Mouse (Mus musculus): ENCODE measurements at regions not wholly inside any gene's neighbourhood (a gene's known extent, or its start where the extent isn't known, plus 50 kb on each side); places are given as distances from the start of the nearest gene placed in this dataset.
A peak's percentile ranks its signal among the peaks of the same experiment; 100 is the strongest.

DNA sequence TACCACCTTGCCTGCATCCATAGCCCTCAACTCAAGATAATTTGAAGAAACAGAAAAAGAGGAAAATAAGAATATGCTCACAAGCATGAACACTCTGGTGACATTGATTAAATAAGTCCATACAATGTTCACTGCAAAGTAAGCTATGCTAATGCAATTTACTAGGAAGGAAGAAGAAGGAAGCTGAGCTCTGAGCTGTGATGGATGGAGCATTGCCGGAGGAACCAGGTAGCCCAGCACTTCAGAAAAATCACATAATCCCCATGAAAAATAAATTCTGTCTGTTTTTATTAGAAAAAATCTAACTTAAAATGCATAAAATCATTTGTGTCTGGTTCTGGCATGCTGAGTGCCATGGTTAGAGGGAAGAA lies 105.4 kb upstream of the Adgrl4 start:
- no peak for ATAC-seq (replicated peaks; ENCODE audit: low read depth, poor library complexity, severe bottlenecking)

DNA sequence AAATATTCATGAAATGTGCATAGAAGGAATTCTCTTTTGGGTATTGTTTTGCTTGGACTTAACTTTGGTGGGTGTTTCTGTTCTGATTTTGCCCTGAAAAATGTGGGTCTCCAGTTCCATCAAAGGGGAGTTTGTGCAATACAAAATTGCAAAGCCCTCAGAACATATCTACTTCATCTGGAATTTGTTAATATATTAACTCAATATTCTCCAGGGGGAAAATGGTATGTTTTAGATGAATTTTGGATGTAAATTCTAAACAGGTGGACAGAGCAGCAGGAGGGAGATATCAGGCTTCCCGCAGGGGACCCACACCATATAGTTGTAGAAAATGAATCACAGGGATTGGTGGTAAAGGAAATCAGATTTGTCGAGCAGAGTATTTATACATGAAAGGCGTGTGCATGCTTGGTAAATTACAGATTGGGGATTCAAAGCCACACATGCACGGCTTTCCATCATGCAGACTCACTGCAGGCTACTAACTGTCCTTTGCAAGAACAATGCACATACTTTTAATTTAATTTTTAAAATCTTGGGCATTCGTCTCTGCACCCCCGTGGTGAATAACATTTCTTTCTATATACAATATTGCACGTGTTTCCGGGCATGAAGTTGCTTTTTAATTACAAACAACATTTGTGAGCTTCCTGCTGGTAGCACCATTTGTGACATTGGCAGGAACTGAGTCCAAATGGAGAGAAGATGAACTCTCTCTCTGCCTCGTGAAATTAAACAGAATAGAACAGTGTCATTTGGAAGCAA lies 104.8 kb upstream of the Adgrl4 start:
- ATAC-seq (replicated peaks; ENCODE audit: low read depth, poor library complexity, severe bottlenecking), result no peak

DNA sequence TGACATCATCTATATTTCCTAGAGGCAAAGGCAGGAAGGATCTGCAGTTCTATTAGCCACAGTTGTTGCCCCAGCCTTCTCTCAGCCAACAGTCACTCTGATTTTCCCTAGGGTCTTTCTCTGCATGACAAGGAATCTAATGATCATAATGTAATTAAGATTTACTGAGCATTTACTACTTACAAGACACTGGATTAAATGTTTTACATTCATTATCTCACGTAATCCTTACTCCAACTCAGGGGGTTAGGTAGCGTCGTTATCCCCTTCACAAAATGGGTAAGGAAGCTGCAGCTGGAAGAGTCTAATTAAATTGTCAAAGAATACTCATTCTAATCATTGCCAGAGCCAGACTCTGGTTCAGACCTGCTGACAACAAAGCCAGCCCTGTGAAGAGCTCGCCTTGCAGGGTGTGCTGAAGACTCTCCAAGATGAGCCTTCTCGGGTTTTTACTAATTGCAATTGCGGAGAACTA lies 103.8 kb upstream of the Adgrl4 start:
- no peak for ATAC-seq (replicated peaks; ENCODE audit: low read depth, poor library complexity, severe bottlenecking)

DNA sequence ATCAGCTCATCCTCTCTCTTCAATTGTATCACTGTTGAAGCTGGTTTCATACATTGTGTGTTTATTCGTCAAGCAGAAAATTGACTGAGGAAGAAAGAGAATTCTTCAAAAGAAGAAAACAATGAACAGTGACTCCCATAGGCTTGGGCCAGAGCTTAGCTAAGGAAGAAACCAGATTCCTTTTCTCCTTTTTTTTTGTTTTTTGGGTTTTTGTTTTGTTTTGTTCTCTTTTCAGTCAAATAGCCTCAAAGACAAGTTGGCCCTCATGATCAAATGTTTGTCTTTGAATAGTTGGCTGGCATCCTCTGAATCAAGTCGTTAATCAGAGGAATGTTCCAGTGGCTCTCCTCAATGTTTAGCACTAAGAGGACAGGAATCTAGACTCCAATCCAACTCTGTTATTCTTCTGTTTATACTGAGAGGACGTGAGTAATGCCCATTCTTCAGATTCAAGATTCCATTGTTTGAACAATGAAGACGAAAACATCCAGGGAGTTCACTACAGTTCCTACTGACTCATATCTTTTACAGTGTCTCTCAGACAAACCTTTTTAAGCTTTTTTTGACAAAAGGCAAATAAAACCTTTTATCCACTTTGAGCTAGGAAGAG lies 86.1 kb upstream of the Adgrl4 start:
- no peak for ATAC-seq (replicated peaks; ENCODE audit: low read depth, poor library complexity, severe bottlenecking)

DNA sequence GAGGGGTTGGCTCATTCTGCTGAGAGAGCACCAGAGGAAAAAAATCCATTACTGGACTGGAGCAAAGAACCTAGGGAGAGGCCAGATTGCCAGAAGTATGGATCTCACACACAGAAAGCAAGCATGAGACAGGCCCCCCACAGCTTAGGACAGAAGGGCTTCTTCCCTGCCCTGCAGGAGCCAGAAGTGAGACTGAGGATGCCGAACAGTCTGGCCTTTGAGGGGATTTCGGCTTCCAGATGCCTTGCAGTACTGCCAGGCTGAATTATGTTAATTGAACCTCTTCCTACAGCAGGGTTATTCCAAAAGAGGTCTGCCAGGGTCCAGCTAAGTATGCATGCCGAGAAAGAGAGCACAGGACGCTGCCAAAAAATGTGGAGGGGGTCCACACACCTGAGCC lies 71.4 kb upstream of the Adgrl4 start:
- ATAC-seq (replicated peaks; ENCODE audit: low read depth, poor library complexity, severe bottlenecking), result no peak

DNA sequence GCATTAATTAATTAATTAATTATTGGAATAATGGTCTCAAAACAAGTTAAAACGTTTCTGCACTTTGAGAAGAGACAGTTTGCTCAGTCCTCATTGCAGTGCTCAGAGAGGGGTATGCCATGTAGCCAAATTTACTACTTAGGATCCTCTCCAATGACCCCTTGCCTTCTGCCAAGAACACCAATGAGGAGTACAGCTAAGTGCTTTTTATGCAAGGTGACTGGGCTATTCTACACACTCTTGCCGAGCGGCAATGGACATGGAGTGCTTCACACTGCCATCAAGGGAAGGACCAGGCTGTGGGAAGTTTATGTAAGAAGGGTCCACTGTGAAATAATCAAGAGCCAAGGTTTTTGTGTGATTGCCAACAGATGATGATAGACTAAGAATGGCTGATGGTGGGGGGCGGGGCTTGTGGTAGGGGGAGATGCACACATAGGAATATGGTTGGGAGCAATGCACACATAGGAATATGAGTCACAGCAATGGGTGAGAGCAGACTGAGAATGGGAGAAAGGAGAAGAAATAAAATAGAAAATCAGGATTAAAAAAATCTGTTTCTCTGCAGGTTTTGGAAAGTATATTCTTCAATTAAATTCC lies 70.9 kb upstream of the Adgrl4 start:
- no peak for ATAC-seq (replicated peaks; ENCODE audit: low read depth, poor library complexity, severe bottlenecking)

DNA sequence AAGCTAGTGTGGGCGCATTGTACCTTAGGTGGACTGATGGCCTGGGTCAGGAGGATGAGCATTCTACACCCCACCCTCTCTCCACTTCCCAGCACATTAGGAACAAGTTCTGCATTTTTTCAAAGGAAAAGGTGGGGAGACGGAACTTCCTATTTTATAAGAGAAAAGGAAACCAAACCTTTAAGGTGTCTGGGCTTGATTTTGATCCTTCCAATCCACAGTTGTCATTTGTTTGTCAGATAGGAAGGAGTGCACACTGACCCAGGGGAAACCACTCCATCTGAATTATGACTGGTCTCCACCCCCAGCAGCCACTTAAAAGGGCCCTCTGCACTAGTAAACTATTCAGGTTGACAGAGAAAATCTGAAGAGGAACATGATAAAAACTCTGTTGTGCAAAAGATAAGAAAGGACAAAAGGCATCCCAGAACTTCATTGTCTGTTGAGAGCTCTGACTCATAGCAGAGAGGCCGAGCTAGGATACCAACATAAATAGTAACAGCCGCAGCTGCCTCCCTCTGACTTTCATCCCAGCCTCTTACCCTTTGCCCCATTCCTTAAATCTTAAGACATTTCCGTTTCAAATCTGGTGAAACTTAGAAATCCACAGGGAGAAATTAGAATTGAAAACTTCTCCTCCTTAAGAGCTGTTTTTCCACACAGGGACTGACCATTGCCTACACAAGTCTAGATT lies 54.2 kb upstream of the Adgrl4 start:
- peak; percentile 55 for ATAC-seq (replicated peaks; ENCODE audit: low read depth, poor library complexity, severe bottlenecking)

DNA sequence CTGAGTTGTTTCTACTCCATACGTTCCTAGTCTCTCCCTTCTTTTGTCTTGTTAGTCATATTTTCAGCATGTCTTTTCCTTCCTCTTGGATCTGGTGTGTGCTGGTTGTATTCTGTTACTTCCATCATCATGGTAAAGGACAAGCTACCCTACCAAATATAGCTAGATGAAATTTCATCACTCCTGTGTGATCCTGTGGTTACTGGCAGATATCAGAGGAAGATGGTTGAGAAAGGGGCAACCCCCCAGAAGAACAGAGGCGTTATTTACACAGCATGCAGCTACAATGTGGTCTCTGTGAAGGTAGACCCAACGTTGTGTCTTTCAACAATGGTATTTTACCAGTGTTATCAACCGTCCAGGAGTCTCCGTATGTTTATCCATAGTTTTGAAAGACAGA lies 52.8 kb upstream of the Adgrl4 start:
- peak; percentile 38 for ATAC-seq (replicated peaks; ENCODE audit: low read depth, poor library complexity, severe bottlenecking)

DNA sequence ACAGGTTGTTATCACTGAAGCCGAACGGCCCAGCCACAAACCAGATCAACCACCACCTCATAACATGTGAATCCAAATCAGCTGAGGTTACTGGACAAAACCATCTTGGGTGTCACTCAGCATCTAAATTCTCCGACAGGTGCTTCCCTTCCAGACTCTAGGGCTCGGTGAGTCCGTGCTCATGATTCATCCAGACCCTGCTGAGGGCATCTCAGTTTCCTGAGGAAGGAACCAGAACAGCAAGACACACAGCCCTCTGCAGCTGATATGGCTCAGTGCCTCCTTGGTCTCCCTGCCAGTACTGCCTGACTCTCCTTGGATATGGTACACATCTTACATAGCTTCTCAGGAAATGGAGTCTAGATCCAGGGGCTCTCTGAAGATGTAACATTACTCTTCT lies 51.6 kb upstream of the Adgrl4 start:
- peak; percentile 73 for ATAC-seq (replicated peaks; ENCODE audit: low read depth, poor library complexity, severe bottlenecking)
